Mouse (Mus musculus): ENCODE results near the gene Zfpl1.

DNA sequence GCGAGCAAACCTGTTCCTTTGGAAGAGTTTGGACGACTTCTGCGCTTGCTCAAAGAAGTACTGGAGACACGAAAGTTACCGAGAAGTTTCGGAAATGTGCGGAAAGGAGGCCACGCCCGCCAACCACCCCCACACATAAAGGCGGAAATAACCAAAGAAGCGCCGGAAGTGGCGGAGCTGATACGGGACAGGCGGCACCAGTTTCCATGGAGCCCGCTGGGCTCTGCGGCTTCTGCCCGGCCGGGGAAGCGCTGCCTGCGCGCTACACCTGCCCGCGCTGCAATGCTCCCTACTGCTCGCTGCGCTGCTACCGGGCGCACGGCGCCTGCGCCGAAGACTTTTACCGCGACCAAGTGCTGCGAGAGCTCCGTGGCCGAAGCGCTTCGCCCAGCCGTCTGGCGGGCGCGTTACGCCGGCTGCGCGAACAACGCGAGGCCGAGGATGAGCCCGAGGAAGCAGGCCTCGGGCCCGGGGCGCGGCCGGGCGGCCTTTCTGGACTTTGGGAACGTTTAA is 23.7 kb downstream of the Zfpl1 start, which contains the start of gene Znhit2:
- TF ChIP-seq CTCF (IDR thresholded peaks at IDR 0.05; ENCODE audit: low read depth, low read length) (no peak), POLR2A (IDR thresholded peaks at IDR 0.05; ENCODE audit: insufficient read depth, low read length) (no peak)

Measured in ES-Bruce4 (cell line).